Mouse (Mus musculus): Measurements from ENCODE around the gene Dzank1. TPM values are rescaled to one million over a fixed set of nuclear protein-coding genes. Genes with fewer than 3 reads are reported as not detected.

Dzank1 gene
- polyA plus RNA-seq (2016; fragmentation: Nextera tagmentation; extraction: Ambion mirVana), result 1.0 and 1.4 TPM in 2 replicates

DNA sequence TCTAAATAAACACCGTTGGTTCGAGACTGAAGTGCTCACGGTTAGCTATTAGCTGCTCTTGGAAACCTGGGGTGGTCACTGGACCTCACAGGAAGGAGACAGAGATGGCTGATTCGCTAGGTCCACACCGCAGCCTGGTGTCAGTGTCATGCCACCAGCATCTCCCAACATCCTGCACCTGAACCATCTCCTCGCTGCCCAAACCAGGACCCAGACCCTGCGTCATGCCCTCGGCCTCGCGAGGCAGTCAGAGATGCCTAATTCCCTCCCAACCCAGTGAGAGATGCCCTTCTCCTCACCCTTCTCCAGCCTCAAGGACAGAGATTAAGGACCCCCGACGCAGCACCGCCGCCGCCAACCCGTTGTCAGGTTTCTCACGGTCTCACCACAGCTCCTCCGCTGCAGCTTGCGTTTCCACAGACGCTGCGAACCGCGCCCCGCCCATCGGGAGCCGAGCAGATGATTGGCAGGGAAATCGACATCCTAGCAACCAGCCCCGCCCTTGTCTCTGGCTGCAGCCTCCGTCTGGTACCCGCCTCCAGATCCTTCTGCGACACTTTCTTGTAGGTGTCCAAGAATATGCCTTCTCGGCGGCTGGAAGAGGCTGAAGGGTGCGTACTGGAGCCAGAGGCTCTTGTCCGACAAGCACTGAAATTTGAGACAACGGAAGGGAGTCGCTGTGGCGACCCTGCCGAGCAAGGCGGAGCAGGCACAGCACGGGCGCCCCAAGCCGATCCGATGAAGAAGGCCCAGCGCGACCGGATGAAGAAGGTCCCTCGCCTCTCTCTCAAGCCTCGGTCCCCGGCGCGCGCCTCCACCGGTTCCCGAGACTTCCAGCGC, at the start of gene Dzank1, which contains the start of gene Polr3f:
Dzank1 (minus strand) TSS at position 434 of the 840 bp plus-strand sequence.
Polr3f (plus strand) TSS at position 738 of the 840 bp plus-strand sequence.
- peak within 1 kb of the TSS; percentile 95 for H3K4me3 ChIP-seq
- H3K9me3 ChIP-seq (replicated peaks), result no peaks in the 10 kb centered on the region
- 2% methylated on average over 56 of the region's 56 CpGs for WGBS
- peak; percentile 96 for DNase-seq (ENCODE audit: low spot score)
- H3K36me3 ChIP-seq, result peaks cover 18% of the 10 kb centered on the region
- H3K27ac ChIP-seq, result peak within 1 kb of the TSS; percentile 92
- peaks cover 9% of the 10 kb centered on the region; the same call in 1 of the 2 replicates for H3K27me3 ChIP-seq (ENCODE audit: low read depth, poor library complexity, severe bottlenecking)
- peaks cover 15% of the 10 kb centered on the region for H3K4me1 ChIP-seq

- DNase-seq (ENCODE audit: low spot score), result peak; percentile 91
- no peaks in the 10 kb centered on the region for H3K27me3 ChIP-seq (ENCODE audit: low read depth, poor library complexity, severe bottlenecking)
- H3K9me3 ChIP-seq (replicated peaks), result no peaks in the 10 kb centered on the region
- H3K4me1 ChIP-seq, result peaks cover 5% of the 10 kb centered on the region
- H3K36me3 ChIP-seq, result peaks cover 17% of the 10 kb centered on the region
- whole genome bisulfite sequencing, result under 1% methylated on average over 44 of the region's 44 CpGs
- peak within 1 kb of the TSS; percentile 75 for H3K4me3 ChIP-seq
- H3K27ac ChIP-seq, result peak within 1 kb of the TSS; percentile 91
Observed at GRCm38 (mm10) chr2:144555820-144556552, 28.8 kb upstream of the Dzank1 start, which contains the start of gene Sec23b. Gene Sec23b (plus strand): TSS chr2:144556229.

- peaks cover 5% of the 10 kb centered on the region for H3K4me1 ChIP-seq
- H3K27ac ChIP-seq, result peak overlapping the region; percentile 91
- 5% methylated on average over 14 of the region's 14 CpGs for WGBS
- H3K27me3 ChIP-seq (ENCODE audit: low read depth, poor library complexity, severe bottlenecking), result no peaks in the 10 kb centered on the region
- no peaks in the 10 kb centered on the region for H3K9me3 ChIP-seq (replicated peaks)
- DNase-seq (ENCODE audit: low spot score), result peak; percentile 34
- H3K4me3 ChIP-seq, result peak overlapping the region; percentile 75
- peaks cover 13% of the 10 kb centered on the region for H3K36me3 ChIP-seq
Observed at GRCm38 (mm10) chr2:144555286-144555819, 28.1 kb upstream of the Dzank1 start.

DNA sequence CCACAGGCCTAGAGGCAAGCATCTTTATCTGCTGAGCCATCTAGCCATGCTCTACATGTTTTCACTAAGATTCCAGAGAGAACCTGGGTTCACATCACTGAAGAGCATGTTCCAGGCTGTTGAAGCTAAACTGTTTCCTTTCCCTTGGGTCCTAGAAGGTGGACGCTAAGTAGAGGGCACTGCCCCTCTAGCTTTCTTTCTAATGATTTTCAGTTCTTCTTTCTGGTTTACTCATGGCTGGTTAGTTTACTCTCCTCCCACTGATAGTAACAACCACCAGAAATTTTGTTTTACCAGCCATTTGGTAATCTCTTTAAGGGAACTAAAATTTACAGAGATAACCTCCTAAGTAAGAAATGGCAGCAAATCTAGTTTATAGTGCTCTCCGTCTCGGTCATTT, 26.7 kb upstream of the Dzank1 start:
- H3K4me3 ChIP-seq, result no peak overlapping the region
- peaks cover 8% of the 10 kb centered on the region for H3K4me1 ChIP-seq
- no peak for DNase-seq (ENCODE audit: low spot score)
- H3K27me3 ChIP-seq (ENCODE audit: low read depth, poor library complexity, severe bottlenecking), result no peaks in the 10 kb centered on the region
- H3K36me3 ChIP-seq, result no peaks in the 10 kb centered on the region; the same call in 1 of the 2 replicates
- H3K27ac ChIP-seq, result no peak overlapping the region
- 91% methylated on average over 3 of the region's 3 CpGs for WGBS
- no peaks in the 10 kb centered on the region for H3K9me3 ChIP-seq (replicated peaks)

- peak within 1 kb of the TSS; percentile 67 for H3K4me3 ChIP-seq
- no peaks in the 10 kb centered on the region for H3K9me3 ChIP-seq (replicated peaks)
- H3K27me3 ChIP-seq (ENCODE audit: low read depth, poor library complexity, severe bottlenecking), result no peaks in the 10 kb centered on the region
- peak within 1 kb of the TSS; percentile 90 for H3K27ac ChIP-seq
- peaks cover 28% of the 10 kb centered on the region for H3K36me3 ChIP-seq
- DNase-seq (ENCODE audit: low spot score), result peak; percentile 80
- WGBS, result 2% methylated on average over 17 of the region's 17 CpGs
- H3K4me1 ChIP-seq, result peaks cover 3% of the 10 kb centered on the region; the same call in 1 of the 2 replicates
Observed at GRCm38 (mm10) chr2:144550529-144550928, 23.3 kb upstream of the Dzank1 start, which contains the start of gene Rbbp9. Gene Rbbp9 (minus strand): TSS chr2:144550869.

DNA sequence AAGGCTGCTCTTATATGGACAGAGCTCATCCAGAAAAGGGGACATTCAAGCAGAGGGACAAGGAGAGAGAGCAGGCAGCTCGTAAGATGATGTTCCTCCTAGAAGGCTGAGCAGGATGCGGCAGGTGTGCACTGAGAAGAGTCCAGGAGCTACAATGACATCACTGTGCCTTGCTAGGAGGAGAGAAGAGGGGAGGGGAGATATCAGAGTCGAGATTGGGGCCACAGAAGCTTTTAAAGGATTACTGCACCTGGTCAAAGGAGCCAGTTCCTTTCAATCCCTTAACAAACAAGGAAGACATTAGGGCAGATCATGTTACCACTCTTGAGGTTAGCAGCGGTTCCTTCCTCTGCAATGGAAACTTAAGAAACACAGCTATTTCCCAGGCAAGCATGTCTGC, 20.3 kb upstream of the Dzank1 start:
- 82% methylated on average over 4 of the region's 4 CpGs for WGBS
- DNase-seq (ENCODE audit: low spot score), result no peak
- H3K36me3 ChIP-seq, result peaks cover 57% of the 10 kb centered on the region

DNA sequence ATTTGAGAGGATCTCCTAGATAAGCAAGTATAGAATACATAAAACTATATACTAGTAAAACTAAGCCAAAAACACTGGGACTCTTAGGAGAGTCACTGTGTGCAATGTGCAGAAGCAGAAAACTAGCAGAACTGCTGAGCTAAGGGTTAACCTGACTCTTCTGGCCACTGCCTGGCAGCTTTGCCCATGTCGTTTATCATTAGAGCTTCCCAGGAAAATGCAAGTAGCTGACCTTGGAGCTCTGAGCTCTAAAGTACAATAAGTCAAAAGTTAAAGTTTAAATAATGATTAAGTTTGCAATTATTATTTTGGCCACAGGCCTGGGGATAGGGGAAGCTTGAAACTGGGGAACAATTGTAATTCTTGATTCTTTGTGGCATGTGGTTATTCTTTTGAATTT, 18.3 kb upstream of the Dzank1 start:
- no peak for DNase-seq (ENCODE audit: low spot score)
- WGBS, result 58% methylated on average over 1 of the region's 1 CpGs
- peaks cover 77% of the 10 kb centered on the region for H3K36me3 ChIP-seq
- no peaks in the 10 kb centered on the region for H3K9me3 ChIP-seq (replicated peaks)
- H3K4me1 ChIP-seq, result peaks cover 3% of the 10 kb centered on the region; the same call in 1 of the 2 replicates
- H3K4me3 ChIP-seq, result no peak overlapping the region
- no peaks in the 10 kb centered on the region for H3K27me3 ChIP-seq (ENCODE audit: low read depth, poor library complexity, severe bottlenecking)
- H3K27ac ChIP-seq, result no peak overlapping the region

More for the DNA sequence above, 20.3 kb upstream of the Dzank1 start:
- no peaks in the 10 kb centered on the region for H3K27me3 ChIP-seq (ENCODE audit: low read depth, poor library complexity, severe bottlenecking)
- H3K27ac ChIP-seq, result no peak overlapping the region
- peaks cover 3% of the 10 kb centered on the region; the same call in 1 of the 2 replicates for H3K4me1 ChIP-seq
- no peak overlapping the region for H3K4me3 ChIP-seq
- no peaks in the 10 kb centered on the region for H3K9me3 ChIP-seq (replicated peaks)

DNA sequence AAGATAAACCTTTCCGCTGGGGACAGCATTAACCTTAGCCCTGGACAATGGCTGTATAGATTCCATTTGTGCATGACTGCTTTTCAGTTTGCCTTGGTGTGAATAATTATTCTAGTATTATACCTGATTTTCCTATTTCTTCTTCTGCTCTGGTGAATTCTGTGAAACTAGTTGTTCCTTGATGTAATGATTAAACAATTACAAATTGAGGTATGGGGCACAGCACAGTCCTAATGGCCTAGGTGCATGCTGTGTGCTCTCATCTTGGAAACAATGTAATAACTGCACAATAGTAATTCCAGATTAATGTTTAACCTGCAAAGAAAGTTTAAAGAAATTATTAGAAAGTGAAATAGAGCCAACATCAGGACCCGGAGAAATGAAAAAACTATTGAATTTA, 17.8 kb upstream of the Dzank1 start:
- peaks cover 81% of the 10 kb centered on the region for H3K36me3 ChIP-seq
- H3K9me3 ChIP-seq (replicated peaks), result no peaks in the 10 kb centered on the region
- no peak for DNase-seq (ENCODE audit: low spot score)
- H3K27ac ChIP-seq, result no peak overlapping the region
- 97% methylated on average over 2 of the region's 2 CpGs for WGBS
- no peaks in the 10 kb centered on the region for H3K27me3 ChIP-seq (ENCODE audit: low read depth, poor library complexity, severe bottlenecking)
- no peak overlapping the region for H3K4me3 ChIP-seq
- H3K4me1 ChIP-seq, result peaks cover 3% of the 10 kb centered on the region; the same call in 1 of the 2 replicates

DNA sequence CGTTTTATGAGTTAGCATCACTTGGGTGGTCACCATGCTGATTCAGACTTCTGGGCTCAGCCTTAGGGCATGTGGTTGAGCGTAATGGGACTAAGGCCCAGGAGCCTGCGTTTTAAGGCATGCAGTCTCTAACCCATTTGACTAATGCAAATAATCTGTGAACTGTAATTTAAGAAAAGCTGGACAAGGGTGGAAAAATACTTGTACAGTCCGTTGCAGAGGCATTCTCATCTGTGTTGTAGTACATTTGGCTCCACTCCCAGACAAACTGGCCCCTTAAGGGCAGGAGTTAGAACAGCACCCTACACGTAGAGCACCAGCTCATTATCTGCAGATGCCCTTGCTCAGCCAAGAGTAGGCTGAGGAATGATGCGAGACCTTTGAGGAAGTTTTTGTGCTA, 17.4 kb upstream of the Dzank1 start:
- 94% methylated on average over 6 of the region's 6 CpGs for WGBS
- H3K36me3 ChIP-seq, result peaks cover 85% of the 10 kb centered on the region

GRCm38 (mm10) chr2:144543670-144544069, 16.5 kb upstream of the Dzank1 start:
- 92% methylated on average over 6 of the region's 6 CpGs for WGBS
- DNase-seq (ENCODE audit: low spot score), result no peak
- no peaks in the 10 kb centered on the region for H3K27me3 ChIP-seq (ENCODE audit: low read depth, poor library complexity, severe bottlenecking)
- H3K9me3 ChIP-seq (replicated peaks), result no peaks in the 10 kb centered on the region
- no peaks in the 10 kb centered on the region for H3K4me1 ChIP-seq
- H3K4me3 ChIP-seq, result no peak overlapping the region
- no peak overlapping the region for H3K27ac ChIP-seq
- peaks cover 95% of the 10 kb centered on the region for H3K36me3 ChIP-seq

More for the DNA sequence above, 17.4 kb upstream of the Dzank1 start:
- Histone ChIP-seq H3K4me3 (no peak overlapping the region), H3K27me3 (ENCODE audit: low read depth, poor library complexity, severe bottlenecking) (no peaks in the 10 kb centered on the region), H3K9me3 (replicated peaks) (no peaks in the 10 kb centered on the region), H3K4me1 (no peaks in the 10 kb centered on the region), H3K27ac (no peak overlapping the region)
- DNase-seq (ENCODE audit: low spot score), result no peak

GRCm38 (mm10) chr2:144541246-144541645, 14.0 kb upstream of the Dzank1 start:
- no peaks in the 10 kb centered on the region for H3K27me3 ChIP-seq (ENCODE audit: low read depth, poor library complexity, severe bottlenecking)
- H3K4me3 ChIP-seq, result no peak overlapping the region
- no peak overlapping the region for H3K27ac ChIP-seq
- H3K9me3 ChIP-seq (replicated peaks), result no peaks in the 10 kb centered on the region
- no peaks in the 10 kb centered on the region for H3K4me1 ChIP-seq
- WGBS, result 93% methylated on average over 4 of the region's 4 CpGs
- H3K36me3 ChIP-seq, result peaks cover 98% of the 10 kb centered on the region
- DNase-seq (ENCODE audit: low spot score), result no peak

DNA sequence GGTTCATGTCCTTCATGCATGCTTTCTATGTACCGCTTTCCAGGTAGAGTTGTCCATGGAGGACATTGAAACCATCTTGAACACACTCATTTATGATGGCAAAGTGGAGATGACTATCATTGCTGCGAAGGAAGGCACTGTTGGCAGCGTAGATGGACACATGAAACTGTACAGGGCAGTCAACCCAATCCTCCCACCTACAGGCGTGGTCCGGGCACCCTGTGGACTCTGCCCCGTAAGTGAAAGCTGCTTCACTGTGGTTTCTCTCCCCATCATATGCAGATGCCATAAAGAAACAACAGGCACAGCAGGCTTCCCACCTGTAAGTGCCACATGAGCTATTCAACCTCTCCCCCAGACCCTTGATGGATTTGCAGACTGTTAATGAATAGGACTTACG, 9.9 kb upstream of the Dzank1 start:
- DNase-seq (ENCODE audit: low spot score), result no peak
- H3K27ac ChIP-seq, result no peak overlapping the region
- H3K4me1 ChIP-seq, result no peaks in the 10 kb centered on the region
- peaks cover 99% of the 10 kb centered on the region for H3K36me3 ChIP-seq
- no peaks in the 10 kb centered on the region for H3K9me3 ChIP-seq (replicated peaks)
- WGBS, result 97% methylated on average over 7 of the region's 7 CpGs
- no peak overlapping the region for H3K4me3 ChIP-seq
- H3K27me3 ChIP-seq (ENCODE audit: low read depth, poor library complexity, severe bottlenecking), result no peaks in the 10 kb centered on the region
